Mouse (Mus musculus) erythroblast, embryonic 14.5 days (primary cell): ENCODE measurements around the gene Stard13. TPM values are rescaled to one million over a fixed set of nuclear protein-coding genes. Genes with fewer than 3 reads are reported as not detected.

Experiments
- H3K27me3 ChIP-seq: 2 replicates; pipeline ENCODE4 v1.6.1; 2012; ENCODE audit warnings: inconsistent platforms; ENCODE audit not compliant: control insufficient read depth
- H3K36me3 ChIP-seq: 2 replicates; pipeline ENCODE4 v1.6.1; 2012; ENCODE audit warnings: mild to moderate bottlenecking, inconsistent platforms; ENCODE audit not compliant: control insufficient read depth
- H3K4me1 ChIP-seq: 2 replicates; pipeline ENCODE4 v1.6.1; 2012; ENCODE audit warnings: inconsistent platforms; ENCODE audit not compliant: control insufficient read depth
- H3K4me3 ChIP-seq: replicated peaks from 2 replicates; pipeline ENCODE3; 2012; ENCODE audit warnings: moderate library complexity, mild to moderate bottlenecking, inconsistent platforms
- H3K9me3 ChIP-seq: 2 replicates; pipeline ENCODE4 v1.6.1; 2012; ENCODE audit warnings: low read length, inconsistent platforms, mixed read lengths; ENCODE audit not compliant: control insufficient read depth
- GATA1 ChIP-seq: IDR thresholded peaks from 2 replicates; pipeline ENCODE4 v1.6.1; 2012; ENCODE audit warnings: low read length, inconsistent platforms, mixed read lengths
- TAL1 ChIP-seq: IDR thresholded peaks from 3 replicates; pipeline ENCODE4 v1.6.1; 2012; ENCODE audit warnings: low read length, inconsistent platforms, mixed read lengths
- polyA plus RNA-seq: library from polyadenylated mRNA; stranded (reverse); fragments of >175 nt; gene quantifications from 2 replicates; pipeline ENCODE4 v1.2.3, GENCODE M21; 2012

Gene Stard13
- polyA plus RNA-seq, 1 experiment, result 0.07 TPM

- no peak overlapping the region for H3K4me3 ChIP-seq
- H3K4me1 ChIP-seq, result no peaks in the 10 kb centered on the region
- peaks cover 12% of the 10 kb centered on the region for H3K36me3 ChIP-seq
- no peaks in the 10 kb centered on the region for H3K27me3 ChIP-seq
- no peak for TF ChIP-seq GATA1
- TF ChIP-seq TAL1, result no peak
- peaks cover 23% of the 10 kb centered on the region for H3K9me3 ChIP-seq
These were observed 167.6 kb downstream of the Stard13 start for GRCm38 (mm10) chr5:151066016-151066415.

DNA sequence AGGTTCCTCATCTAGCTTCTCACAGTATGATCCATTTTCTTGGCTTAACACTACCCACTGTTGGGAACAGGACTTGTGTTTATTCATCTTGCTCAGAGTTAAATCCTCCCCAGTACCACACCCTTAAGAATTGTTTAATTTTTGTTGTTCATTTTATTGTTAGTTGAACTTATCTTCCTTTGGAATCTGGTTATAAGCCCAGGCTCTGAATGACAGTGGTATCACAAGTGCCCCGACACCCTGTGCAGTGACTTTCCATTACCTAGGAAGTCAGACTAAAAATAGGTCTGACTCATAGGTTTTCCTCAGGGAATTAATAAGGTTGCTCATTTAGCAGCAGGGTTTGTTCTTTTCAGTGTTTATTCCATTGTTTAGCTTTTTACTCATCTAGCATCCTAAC, 168.4 kb downstream of the Stard13 start:
- Histone ChIP-seq H3K9me3 (peaks cover 23% of the 10 kb centered on the region), H3K27me3 (no peaks in the 10 kb centered on the region), H3K36me3 (peaks cover 12% of the 10 kb centered on the region), H3K4me1 (no peaks in the 10 kb centered on the region), H3K4me3 (no peak overlapping the region)
- no peak for TF ChIP-seq GATA1

DNA sequence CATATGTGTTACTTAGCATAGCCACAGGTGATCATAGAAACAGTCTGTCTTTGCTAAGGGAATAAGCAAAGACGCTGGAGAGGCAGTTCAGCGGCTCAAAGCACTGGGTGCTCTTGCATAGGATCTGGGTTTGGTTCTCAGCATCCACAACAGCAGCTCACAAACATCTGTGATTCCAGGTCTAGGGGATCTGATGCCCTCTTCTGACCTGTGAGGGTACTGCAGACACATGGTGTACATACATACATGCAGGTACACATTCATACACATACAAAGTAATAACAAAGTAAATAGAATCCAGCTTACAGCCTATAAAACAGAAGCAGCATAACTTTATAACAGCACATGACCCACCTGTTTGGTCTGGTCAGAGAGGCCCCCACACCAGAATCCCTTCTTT, 171.7 kb downstream of the Stard13 start:
- Histone ChIP-seq H3K4me1 (no peaks in the 10 kb centered on the region), H3K36me3 (peaks cover 12% of the 10 kb centered on the region), H3K27me3 (no peaks in the 10 kb centered on the region), H3K4me3 (no peak overlapping the region), H3K9me3 (peaks cover 23% of the 10 kb centered on the region)
- TF ChIP-seq GATA1 (no peak), TAL1 (no peak)

DNA sequence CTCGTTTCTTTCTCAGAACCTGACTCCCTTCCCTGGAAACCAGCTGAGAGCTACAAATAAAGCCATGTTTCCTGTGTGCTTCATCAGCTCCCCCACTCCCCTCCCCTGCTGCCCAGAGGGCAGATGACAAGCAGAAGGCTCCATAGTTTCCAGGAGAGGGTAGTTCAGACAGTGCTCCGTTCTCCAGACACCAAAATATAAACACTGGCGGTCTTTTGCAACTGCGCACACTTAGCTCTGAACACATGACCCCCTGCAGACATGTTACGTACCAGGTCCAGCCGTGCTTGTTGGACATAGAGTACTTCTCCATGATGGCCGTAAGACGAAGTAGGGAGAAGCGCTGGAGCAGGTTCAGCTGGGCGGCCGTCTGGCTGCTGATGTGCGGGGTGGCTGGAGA, 173.2 kb downstream of the Stard13 start:
- Histone ChIP-seq H3K36me3 (peaks cover 12% of the 10 kb centered on the region), H3K4me3 (no peak overlapping the region), H3K9me3 (peaks cover 23% of the 10 kb centered on the region), H3K27me3 (no peaks in the 10 kb centered on the region), H3K4me1 (no peaks in the 10 kb centered on the region)
- no peak for TF ChIP-seq GATA1
- no peak for TF ChIP-seq TAL1

DNA sequence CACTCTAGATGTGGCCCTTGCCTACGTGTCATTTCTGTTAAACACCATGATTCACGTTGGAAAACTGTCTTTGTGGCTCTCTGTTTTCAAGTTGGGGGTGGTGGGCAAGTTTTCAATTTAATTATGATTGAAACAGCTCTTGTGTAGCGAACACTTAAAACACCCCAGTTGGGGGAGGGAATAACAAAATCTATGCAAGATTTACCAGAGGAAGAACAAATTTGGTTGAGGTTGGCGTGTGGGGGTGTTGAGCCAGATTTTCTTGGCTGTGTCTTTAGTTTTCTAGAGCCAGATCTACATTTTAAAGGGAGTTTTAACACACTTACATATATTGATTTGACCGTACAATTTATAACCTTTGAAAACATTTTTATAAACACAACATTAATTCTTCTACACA, 173.9 kb downstream of the Stard13 start:
- no peaks in the 10 kb centered on the region for H3K27me3 ChIP-seq
- no peak overlapping the region for H3K4me3 ChIP-seq
- TF ChIP-seq TAL1 (no peak), GATA1 (no peak)
- peaks cover 23% of the 10 kb centered on the region for H3K9me3 ChIP-seq
- H3K4me1 ChIP-seq, result no peaks in the 10 kb centered on the region
- H3K36me3 ChIP-seq, result peaks cover 12% of the 10 kb centered on the region

- Histone ChIP-seq H3K27me3 (no peaks in the 10 kb centered on the region), H3K9me3 (peaks cover 23% of the 10 kb centered on the region), H3K4me3 (no peak overlapping the region), H3K36me3 (peaks cover 12% of the 10 kb centered on the region), H3K4me1 (no peaks in the 10 kb centered on the region)
- no peak for TF ChIP-seq TAL1
- no peak for TF ChIP-seq GATA1
These were observed 174.3 kb downstream of the Stard13 start for GRCm38 (mm10) chr5:151059352-151059751.

DNA sequence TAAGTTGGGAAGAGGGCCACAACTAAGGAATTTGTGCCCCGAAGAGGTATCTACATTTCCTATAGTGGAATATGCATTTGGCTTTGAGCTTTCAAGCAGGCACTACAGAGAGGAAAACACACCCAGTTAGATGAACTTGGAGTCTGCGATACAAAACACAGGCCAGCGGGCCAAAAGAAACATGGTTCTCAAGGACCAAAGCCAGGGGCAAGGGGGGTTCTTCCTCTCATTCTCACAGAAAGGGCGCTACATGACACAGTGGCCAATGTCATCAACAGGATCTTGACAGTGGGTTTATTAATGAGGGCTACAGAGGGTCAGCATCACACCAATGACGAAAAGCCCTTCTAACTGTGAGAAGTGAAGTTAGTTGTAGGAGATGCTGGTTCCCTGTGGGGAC, 175.9 kb downstream of the Stard13 start:
- Histone ChIP-seq H3K9me3 (peaks cover 15% of the 10 kb centered on the region), H3K4me1 (no peaks in the 10 kb centered on the region), H3K36me3 (peaks cover 8% of the 10 kb centered on the region), H3K4me3 (no peak overlapping the region), H3K27me3 (no peaks in the 10 kb centered on the region)
- TF ChIP-seq GATA1, result no peak
- no peak for TF ChIP-seq TAL1

- Histone ChIP-seq H3K27me3 (no peaks in the 10 kb centered on the region), H3K9me3 (peaks cover 11% of the 10 kb centered on the region), H3K4me1 (no peaks in the 10 kb centered on the region), H3K4me3 (no peak overlapping the region), H3K36me3 (peaks cover 4% of the 10 kb centered on the region; the same call in 1 of the 2 replicates)
- TF ChIP-seq GATA1 (no peak), TAL1 (no peak)
These were observed 176.7 kb downstream of the Stard13 start for GRCm38 (mm10) chr5:151056920-151057294.

- no peak for TF ChIP-seq TAL1
- TF ChIP-seq GATA1, result no peak
- H3K9me3 ChIP-seq, result peaks cover 6% of the 10 kb centered on the region
These were observed 177.2 kb downstream of the Stard13 start for GRCm38 (mm10) chr5:151056255-151056919.

More at GRCm38 (mm10) chr5:151056255-151056919, 177.2 kb downstream of the Stard13 start:
- no peak overlapping the region for H3K4me3 ChIP-seq
- no peaks in the 10 kb centered on the region for H3K27me3 ChIP-seq
- H3K36me3 ChIP-seq, result peaks cover 2% of the 10 kb centered on the region; the same call in 1 of the 2 replicates
- H3K4me1 ChIP-seq, result no peaks in the 10 kb centered on the region
